Mouse (Mus musculus) liver, adult 2 months (tissue): ENCODE measurements around the gene Hesx1. TPM values are rescaled to one million over a fixed set of nuclear protein-coding genes. Genes with fewer than 3 reads are reported as not detected.
"Not testable (repeated sequence)": the region's sequence is repeated elsewhere in the genome, so short reads cannot be mapped to it uniquely, and the experiment has no call there.

Source experiments
- DNase-seq: peaks from one replicate; pipeline ENCODE4 v3.0.0-alpha.2; 2011; ENCODE audit warnings: low read depth, low spot score; ENCODE audit errors: extremely low read depth
- H3K27ac ChIP-seq: fragments of 200-500 bp; replicated peaks from 2 replicates; pipeline ENCODE4 v1.5.1; 2012; ENCODE audit warnings: low read depth, mild to moderate bottlenecking, control low read depth, inconsistent platforms, low read length; ENCODE audit not compliant: insufficient read depth
- H3K27me3 ChIP-seq: fragments of 200-500 bp; 2 replicates; pipeline ENCODE4 v1.6.1; 2012; ENCODE audit warnings: mild to moderate bottlenecking, moderate library complexity, low read length, inconsistent platforms; ENCODE audit not compliant: control insufficient read depth, insufficient read depth
- H3K36me3 ChIP-seq: fragments of 200-500 bp; 2 replicates; pipeline ENCODE4 v1.6.1; 2012; ENCODE audit warnings: low read length, inconsistent platforms; ENCODE audit not compliant: control insufficient read depth, insufficient read depth
- H3K4me1 ChIP-seq: fragments of 200-500 bp; 2 replicates; pipeline ENCODE4 v1.6.1; 2011; ENCODE audit warnings: low read length; ENCODE audit not compliant: control insufficient read depth, insufficient read depth
- H3K4me3 ChIP-seq: fragments of 200-500 bp; 2 replicates; pipeline ENCODE4 v1.5.1; 2011; ENCODE audit warnings: low read depth, mild to moderate bottlenecking, control low read depth, low read length, moderate library complexity; ENCODE audit not compliant: insufficient read depth
- H3K79me2 ChIP-seq: fragments of 200-500 bp; 2 replicates; pipeline ENCODE4 v1.6.1; 2012; ENCODE audit warnings: inconsistent platforms, mild to moderate bottlenecking, low read length, moderate library complexity; ENCODE audit not compliant: control insufficient read depth, insufficient read depth
- H3K9ac ChIP-seq: fragments of 200-500 bp; 2 replicates; pipeline ENCODE4 v1.6.1; 2012; ENCODE audit warnings: low read depth, mild to moderate bottlenecking, control low read depth, inconsistent platforms, low read length
- CTCF ChIP-seq: fragments of 200-500 bp; IDR thresholded peaks from 2 replicates; pipeline ENCODE4 v1.5.1; 2011; ENCODE audit warnings: low read depth, low read length, control low read depth
- POLR2A ChIP-seq: fragments of 200-500 bp; IDR thresholded peaks from 2 replicates; pipeline ENCODE4 v1.6.1; 2011; ENCODE audit warnings: low read length, control low read depth; ENCODE audit not compliant: insufficient read depth; ENCODE audit errors: extremely low read depth
- WGBS: fragments of 180-500 bp; shearing (Covaris S2); methylation state at CpG from one replicate; pipeline ENCODE4 v1.1.7; 2018; 5-methylcytosine and 5-hydroxymethylcytosine counted together
- polyA plus RNA-seq: library from polyadenylated mRNA; depleted of rRNA; stranded (reverse); fragments of >200 nt; gene quantifications from 2 replicates; pipeline ENCODE4 v1.2.3, GENCODE M21; 2012; rRNA removed
- total RNA-seq: library from RNA; depleted of rRNA; stranded (reverse); fragments of >200 nt; gene quantifications from 2 replicates; pipeline ENCODE4 v1.2.3, GENCODE M21; 2014; rRNA removed

Hesx1 gene
- not detected in 2 replicates for total RNA-seq
- polyA plus RNA-seq, result not detected in 2 replicates

- Histone ChIP-seq H3K27ac (no peak within 1 kb of the TSS), H3K4me1 (no peaks in the 10 kb centered on the region), H3K79me2 (no peaks in the 10 kb centered on the region), H3K4me3 (no peak within 1 kb of the TSS), H3K9ac (no peak within 1 kb of the TSS), H3K27me3 (no peaks in the 10 kb centered on the region), H3K36me3 (no peaks in the 10 kb centered on the region)
- DNase-seq, result peak; percentile 29
- TF ChIP-seq CTCF, result no peak
- TF ChIP-seq POLR2A, result no peak
- WGBS, result 11% methylated on average over 16 of the region's 16 CpGs
Measured at GRCm38 (mm10) chr14:26994211-26994741, at the start of gene Hesx1. Hesx1 (plus strand) TSS chr14:26994416.

- not testable (repeated sequence) for H3K79me2 ChIP-seq, H3K4me1 ChIP-seq, H3K27me3 ChIP-seq, H3K4me3 ChIP-seq, H3K36me3 ChIP-seq, DNase-seq, H3K9ac ChIP-seq, H3K27ac ChIP-seq
- WGBS, result 95% methylated on average over 2 of the region's 2 CpGs
Measured at GRCm38 (mm10) chr14:26956139-26956538, 38.1 kb upstream of the Hesx1 start.

GRCm38 (mm10) chr14:26960518-26960917 lies 33.7 kb upstream of the Hesx1 start:
- Histone ChIP-seq H3K79me2 (no peaks in the 10 kb centered on the region), H3K9ac (no peak overlapping the region), H3K27me3 (no peaks in the 10 kb centered on the region), H3K36me3 (peaks cover 9% of the 10 kb centered on the region), H3K4me3 (no peak overlapping the region), H3K27ac (no peak overlapping the region), H3K4me1 (no peaks in the 10 kb centered on the region)
- 82% methylated on average over 1 of the region's 1 CpGs for WGBS
- DNase-seq, result no peak
- TF ChIP-seq CTCF (no peak), POLR2A (no peak)

GRCm38 (mm10) chr14:26969164-26969563 lies 25.1 kb upstream of the Hesx1 start:
- peaks cover 6% of the 10 kb centered on the region for H3K4me1 ChIP-seq
- no peak overlapping the region for H3K27ac ChIP-seq
- H3K36me3 ChIP-seq, result no peaks in the 10 kb centered on the region
- H3K9ac ChIP-seq, result no peak overlapping the region
- peak overlapping the region; percentile 68; the same call in 1 of the 2 replicates for H3K4me3 ChIP-seq
- no peaks in the 10 kb centered on the region for H3K27me3 ChIP-seq
- H3K79me2 ChIP-seq, result peaks cover 11% of the 10 kb centered on the region; the same call in 1 of the 2 replicates
- 13% methylated on average over 3 of the region's 3 CpGs for WGBS
- DNase-seq, result peak; percentile 6
- TF ChIP-seq POLR2A, result no peak
- TF ChIP-seq CTCF, result no peak

GRCm38 (mm10) chr14:26969856-26970407 lies 24.3 kb upstream of the Hesx1 start:
- peaks cover 6% of the 10 kb centered on the region for H3K4me1 ChIP-seq
- under 1% methylated on average over 62 of the region's 62 CpGs for WGBS
- peak; percentile 37 for DNase-seq
- no peaks in the 10 kb centered on the region for H3K36me3 ChIP-seq
- H3K9ac ChIP-seq, result peak overlapping the region; percentile 68
- H3K79me2 ChIP-seq, result peaks cover 11% of the 10 kb centered on the region; the same call in 1 of the 2 replicates
- peak overlapping the region; percentile 68 for H3K4me3 ChIP-seq
- no peaks in the 10 kb centered on the region for H3K27me3 ChIP-seq
- H3K27ac ChIP-seq, result peak overlapping the region; percentile 20; the same call in 1 of the 2 replicates
- TF ChIP-seq CTCF, result peak; percentile 14; the same call in 1 of the 2 replicates
- TF ChIP-seq POLR2A, result 0 out of 2 replicates have a peak, but pooled peaks have one; percentile 35

GRCm38 (mm10) chr14:26970439-26970932 lies 23.7 kb upstream of the Hesx1 start:
- TF ChIP-seq CTCF, result no peak
- TF ChIP-seq POLR2A, result peak; percentile 96
- Histone ChIP-seq H3K4me3 (peak overlapping the region; percentile 97), H3K79me2 (peaks cover 11% of the 10 kb centered on the region; the same call in 1 of the 2 replicates), H3K9ac (peak overlapping the region; percentile 89), H3K27ac (peak overlapping the region; percentile 77), H3K27me3 (no peaks in the 10 kb centered on the region), H3K4me1 (peaks cover 6% of the 10 kb centered on the region), H3K36me3 (no peaks in the 10 kb centered on the region)
- under 1% methylated on average over 53 of the region's 53 CpGs for WGBS
- peak; percentile 72 for DNase-seq
